Mouse (Mus musculus) R1 (cell line): ENCODE data around the gene Psmb7.

Source experiments
- DNase-seq: peaks from one replicate; pipeline ENCODE4 v3.0.0-alpha.2; 2018; ENCODE audit warnings: low read depth, low spot score

Psmb7 gene

DNA sequence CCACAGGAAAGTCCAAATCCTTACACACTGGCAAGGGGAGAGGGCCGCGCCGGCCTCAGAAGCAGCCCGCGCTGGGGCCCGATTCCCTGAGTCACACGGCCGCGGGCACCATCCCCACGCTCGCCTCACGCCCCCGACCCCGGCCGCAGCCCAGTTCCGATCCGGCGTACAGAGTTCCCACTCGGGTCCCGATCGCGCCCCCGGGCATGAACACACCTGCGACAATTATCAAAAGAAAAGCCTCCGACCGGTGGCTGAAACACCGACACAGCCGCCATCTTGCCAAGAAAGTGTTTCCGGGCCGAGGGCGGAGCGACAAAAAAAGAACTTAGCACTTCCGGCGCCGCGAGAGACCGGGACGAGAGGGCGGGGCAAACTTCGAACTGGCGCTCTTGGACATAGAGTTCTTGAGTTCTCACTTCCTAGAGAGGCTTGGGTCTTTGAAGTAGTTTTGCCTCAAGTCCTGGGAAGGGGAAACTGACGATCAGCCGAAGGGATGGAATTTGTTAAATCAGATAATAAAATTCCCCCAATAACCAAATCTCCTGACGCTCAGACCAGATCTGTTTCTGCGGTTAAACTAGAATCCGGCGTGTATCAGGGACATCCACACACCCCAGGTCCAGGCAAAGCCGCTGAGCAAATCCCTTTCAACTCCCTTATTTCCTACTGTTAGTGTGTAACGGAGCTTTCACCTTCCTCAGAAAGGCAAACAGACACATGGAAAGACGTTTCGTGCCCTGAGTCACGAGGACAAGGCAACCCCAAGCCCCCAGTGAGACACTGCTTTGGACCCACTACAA is at the start of gene Psmb7:
TSS of gene Psmb7 (minus strand) at position 463 of the 803 bp plus-strand sequence.
- DNase-seq: peak; percentile 97

DNA sequence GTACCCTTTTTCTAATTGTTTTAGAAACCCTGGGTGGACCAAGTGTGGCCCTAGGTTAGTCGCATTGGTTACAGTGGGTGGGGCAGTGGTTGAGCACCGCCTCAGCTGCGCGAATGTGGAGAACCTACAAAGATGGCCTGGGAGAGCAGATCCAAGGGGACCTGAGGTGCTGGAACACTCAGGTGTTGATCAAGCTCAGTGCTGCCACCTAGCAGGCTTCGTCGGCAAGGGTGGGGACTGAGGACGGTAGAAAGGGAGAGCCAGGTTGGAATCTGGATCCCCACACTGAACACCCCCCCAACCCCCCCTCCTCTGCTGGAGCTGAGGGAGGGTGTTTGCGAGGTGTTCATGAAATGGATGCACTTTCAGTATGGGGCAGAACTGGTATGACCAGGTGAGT is 47.7 kb upstream of the Psmb7 start:
- peak; percentile 86 for DNase-seq

DNA sequence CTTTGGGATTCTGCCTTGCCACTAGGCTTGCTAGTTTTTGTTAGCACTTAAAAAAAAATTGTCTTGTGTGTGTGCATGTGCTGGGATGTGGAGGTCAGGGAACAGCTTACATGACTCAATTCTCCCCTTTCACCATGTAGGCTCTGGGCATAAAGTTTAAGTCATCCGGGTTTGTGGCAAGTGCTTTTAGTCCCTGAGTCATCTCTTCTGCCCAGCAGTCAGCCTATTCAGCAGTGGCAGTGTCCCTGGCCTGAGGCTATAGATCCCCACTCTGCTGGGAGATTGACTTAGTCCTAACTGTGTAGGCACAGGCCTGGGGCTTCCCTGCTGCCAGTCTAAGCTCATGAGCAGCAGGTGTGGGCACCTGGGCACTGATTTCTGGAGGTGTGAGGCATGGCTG is 46.0 kb upstream of the Psmb7 start:
- no peak for DNase-seq

DNA sequence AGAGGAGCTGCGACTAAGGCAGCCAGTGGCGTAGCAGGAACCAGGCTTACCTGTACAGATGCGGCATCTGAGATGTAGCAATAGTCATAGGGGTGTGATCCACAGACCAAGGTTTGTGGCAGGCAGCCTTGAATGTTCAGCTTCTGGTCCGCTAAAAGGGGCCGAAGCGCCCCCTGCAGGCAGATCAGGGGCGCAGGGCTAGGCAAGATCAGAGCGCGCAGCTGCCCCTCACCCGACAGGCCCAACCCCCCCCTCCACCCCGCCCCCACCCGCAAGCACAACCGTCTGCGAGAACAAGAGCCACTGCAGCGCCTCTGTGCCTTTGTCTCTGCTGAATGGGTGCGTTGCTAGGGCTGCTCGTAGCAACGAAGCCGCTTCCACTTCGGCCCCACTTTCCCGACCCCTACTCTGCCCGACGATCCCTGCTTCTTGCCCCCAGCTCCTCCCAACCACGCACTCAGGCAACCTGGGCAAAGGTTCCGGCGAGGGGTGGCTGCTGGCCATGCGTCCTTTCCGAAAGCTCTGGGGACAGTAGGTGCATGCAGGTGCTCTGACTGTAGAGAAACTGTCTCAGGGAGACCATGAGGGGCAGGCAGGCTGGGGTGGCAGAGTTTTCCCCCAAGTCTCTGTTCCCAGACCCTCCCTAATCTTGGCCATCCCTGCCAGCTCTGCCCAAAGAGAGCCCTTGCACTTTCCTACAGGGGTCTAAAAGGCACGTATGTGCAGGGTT is 45.1 kb upstream of the Psmb7 start:
- peak; percentile 85 for DNase-seq

DNA sequence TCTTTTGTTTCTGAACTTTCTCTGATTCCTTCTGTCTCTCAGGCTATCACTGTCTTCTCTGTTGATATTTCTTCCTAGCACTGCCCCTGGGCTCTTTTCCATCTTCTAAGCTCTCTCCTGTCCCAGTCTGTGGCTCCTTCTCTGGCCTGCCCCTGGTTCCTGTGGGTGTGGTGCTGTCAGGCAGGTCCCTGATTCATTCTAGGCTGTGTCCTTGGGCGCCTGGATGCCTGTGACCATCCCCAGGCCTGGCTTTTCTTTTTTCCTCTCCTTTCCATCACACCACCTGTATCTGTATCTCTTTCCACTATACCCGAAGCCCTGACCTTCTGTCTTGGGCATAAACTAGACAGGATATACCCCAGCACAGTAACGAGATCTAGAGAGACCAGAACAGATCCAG is 41.9 kb upstream of the Psmb7 start:
- DNase-seq: no peak

DNA sequence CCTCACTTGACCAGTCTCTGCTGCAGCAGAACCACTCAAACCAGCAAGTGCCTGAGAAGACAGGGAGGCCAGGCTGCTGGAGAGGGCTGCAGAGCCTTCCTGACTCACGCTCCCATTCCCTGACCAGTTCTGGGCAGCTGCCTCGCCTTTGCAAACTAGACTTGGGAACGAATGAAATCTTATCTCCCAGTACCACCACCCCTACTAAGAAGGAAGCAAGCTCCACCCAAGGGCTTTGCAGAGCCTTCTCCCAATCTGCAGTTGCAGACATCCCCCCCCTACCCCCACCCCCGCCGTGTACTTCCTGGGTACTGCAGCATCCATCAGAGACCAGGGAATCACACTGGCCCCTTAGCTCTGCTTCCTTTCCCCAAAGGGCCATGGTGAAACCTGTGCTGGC is 39.2 kb upstream of the Psmb7 start:
- no peak for DNase-seq

DNA sequence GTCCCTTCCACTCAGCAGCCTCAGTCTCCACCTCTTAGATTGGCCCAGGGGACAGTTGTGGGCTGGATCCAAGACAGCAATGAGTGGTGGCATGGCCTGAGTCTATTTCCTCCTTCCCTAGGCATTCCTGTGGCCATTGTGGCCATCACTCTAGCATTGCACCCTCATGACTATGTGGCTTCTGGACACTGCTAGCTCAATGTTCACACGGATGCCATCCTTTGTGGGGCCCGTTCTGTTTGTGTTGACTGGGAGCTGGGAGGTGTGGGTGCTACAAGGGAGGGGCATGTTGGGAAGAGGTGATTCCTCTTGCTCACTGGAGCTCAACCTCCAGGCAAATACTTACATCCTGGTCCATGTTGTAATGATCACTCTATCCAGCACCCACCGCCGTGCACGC is 38.3 kb upstream of the Psmb7 start:
- no peak for DNase-seq

DNA sequence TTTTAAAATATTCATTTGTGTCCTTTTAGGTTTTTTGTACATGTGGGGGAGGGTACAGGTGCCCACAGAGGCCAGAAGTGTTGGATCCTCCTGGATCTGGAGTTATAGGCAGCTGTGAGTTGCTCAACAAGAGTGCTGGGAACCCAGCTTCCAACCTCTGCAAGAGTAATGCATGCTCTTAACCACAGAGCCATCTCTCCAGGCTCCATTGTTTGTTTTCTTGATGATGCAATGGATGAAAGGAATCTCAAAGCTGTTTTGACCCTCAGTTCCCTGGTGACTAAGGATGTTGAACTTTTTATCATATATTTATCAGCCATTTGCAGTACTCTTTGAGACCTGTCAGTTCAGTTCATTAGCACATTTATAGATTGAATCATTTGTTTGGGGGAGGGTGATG is 35.1 kb upstream of the Psmb7 start:
- no peak for DNase-seq

DNA sequence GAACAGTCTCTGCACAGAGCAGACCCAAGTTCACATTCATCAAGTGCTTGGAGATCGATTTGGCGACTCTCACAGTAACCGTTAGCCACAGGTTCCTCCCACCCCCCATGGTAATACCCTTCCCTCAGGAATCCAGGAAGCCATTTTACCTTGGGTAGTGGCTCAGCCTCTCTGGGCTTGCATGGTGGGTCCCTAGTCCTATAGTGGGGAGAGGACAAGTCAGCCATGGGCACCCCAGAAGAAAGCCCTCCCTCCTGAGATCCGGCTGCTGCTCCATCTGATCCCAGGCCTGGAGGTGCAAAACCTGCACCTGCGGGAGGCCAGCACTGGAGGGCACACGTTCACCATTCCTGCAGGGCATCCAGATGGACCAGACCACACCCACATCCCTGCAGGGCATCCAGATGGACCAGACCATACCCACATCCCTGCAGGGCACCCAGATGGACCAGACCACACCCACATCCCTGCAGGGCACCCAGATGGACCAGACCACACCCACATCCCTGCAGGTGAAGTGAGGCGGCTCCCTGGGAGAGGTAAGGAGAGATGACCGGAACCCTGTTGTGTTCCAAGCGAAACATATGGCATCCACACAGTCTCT is 31.6 kb upstream of the Psmb7 start:
- no peak for DNase-seq

DNA sequence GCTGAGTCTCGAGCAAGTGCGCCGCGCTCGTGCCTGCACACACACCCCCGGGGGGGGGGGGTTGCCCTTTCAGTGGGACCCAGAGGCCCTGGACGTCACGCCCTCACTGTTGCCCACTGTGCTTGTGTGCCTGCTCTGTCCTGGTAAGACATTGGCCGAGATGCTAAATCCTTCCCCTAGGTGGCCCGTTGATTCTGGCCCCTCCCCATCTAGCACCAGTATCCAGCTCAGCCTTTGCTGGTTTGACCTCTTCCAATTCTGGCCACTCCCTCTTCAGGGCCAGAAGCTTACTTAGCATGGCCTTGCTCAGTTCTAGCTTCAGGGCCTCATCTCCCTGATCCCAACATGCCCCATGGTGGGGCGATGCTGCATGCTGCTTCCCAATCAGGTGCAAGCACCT is 28.6 kb upstream of the Psmb7 start:
- DNase-seq: peak; percentile 80

DNA sequence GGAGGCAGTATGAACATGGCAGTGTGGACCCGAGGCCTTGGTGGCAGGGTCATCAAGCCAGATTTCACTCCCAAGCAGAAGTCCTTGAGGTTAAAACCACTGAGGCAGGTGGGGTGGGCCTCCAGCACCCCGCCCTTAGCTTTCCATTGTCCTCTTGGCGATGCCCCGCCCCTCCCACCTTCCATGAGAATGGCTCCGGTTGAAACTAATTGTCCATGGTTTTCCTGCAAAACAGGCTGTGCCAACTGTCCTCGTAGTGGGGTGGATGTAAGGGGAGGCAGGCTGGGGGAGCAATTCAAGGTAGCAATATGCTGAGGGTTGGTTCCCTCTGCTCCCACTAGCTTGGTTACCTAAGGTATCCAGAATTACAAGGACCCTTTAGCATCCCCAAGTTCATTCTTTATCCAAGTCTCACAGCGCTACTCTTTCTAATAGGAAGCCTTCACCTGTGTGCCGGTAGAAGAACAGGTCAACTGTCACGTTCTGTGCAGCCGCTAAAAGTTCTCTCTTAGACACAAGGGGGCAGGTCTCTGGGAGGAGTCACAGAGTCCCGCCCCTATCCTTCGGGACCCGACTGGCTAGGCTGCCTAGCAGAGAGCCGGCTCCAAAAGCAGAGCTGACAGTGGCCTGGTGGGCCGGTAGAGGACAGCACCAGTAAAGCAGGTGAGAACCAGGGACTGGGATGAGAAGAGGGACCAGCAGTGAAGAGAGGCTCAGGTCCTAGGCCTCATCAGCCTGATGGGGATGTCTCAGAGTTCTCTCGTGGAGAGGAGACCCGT is 25.1 kb upstream of the Psmb7 start:
- DNase-seq: peak; percentile 93

DNA sequence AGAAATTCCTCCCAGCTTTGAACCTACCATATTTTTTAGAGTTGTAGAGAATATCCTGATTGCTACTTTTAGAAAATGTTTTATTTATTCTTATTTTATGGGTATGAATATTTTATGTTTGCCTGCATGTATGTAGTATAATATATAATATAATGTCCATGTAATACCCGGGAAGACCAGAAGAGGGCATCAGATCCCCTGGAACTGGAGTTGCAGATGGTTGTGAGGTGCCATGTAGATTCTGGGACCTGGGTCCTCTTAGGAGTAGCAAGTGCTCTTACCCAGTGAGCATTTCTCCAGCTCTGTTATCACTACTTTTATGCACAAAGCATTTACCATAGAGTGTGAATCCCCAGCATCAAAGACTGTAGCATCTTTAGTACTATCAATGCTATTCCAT is 17.5 kb upstream of the Psmb7 start:
- peak; percentile 57 for DNase-seq

DNA sequence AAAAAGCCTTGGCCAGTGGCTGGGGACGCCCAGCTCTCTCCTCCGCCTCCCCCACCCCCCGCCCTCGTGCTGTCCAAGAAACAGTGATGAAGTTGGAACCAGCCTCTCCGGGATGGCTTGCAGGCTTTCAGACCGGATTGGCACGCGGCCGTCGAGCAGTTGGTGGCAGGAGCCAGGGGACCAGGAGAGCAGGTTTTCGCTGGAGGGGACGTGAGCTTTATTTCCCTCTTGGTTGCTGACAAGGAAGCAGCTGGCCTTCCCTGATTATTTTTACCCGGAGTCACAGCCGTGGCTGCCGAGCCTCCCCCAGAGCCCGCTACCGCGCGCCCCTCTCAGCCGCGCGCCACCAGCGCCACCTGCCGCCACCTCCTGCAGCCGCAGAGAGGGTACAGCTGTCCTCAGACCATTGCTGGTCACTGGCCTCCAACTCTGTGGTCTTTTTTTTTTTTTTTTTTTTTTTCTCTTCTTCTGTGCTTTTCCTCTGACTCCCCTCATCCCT is 14.5 kb upstream of the Psmb7 start:
- peak; percentile 59 for DNase-seq

DNA sequence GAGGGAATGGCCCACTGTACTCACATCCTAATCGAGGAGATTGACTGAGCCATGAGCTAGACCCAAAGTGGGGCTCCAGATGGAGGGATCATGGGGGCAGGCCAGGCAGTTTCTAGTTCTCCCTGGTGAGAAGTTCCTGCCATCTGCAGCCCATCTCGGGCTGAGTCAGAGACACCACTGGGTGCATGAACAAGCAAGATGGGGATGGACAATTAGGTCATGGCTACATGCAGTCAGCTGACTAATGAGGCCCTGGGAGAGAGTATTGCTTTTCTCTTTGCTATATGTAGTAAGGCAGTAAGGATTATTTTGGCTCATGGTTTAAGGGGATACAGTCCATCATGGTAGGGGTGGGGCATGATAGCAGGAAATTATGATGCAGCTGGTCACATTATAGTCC is 9.8 kb upstream of the Psmb7 start:
- no peak for DNase-seq

DNA sequence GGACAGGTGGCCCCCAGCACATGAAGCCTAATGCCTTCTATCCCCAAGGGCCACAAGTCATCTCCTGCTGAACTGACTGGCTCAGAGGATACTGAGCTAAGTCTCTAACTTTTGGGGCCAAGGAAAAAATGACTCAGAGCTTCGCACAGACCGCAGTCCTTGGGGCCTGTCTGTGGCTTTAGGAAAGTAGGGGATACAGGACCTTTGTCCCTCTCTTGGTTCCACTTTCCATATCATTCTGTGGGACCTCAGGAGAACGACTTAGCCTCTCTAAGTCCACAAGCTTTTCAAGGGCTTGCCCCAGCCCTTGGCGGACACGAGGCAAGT is 9.4 kb upstream of the Psmb7 start:
- no peak for DNase-seq

DNA sequence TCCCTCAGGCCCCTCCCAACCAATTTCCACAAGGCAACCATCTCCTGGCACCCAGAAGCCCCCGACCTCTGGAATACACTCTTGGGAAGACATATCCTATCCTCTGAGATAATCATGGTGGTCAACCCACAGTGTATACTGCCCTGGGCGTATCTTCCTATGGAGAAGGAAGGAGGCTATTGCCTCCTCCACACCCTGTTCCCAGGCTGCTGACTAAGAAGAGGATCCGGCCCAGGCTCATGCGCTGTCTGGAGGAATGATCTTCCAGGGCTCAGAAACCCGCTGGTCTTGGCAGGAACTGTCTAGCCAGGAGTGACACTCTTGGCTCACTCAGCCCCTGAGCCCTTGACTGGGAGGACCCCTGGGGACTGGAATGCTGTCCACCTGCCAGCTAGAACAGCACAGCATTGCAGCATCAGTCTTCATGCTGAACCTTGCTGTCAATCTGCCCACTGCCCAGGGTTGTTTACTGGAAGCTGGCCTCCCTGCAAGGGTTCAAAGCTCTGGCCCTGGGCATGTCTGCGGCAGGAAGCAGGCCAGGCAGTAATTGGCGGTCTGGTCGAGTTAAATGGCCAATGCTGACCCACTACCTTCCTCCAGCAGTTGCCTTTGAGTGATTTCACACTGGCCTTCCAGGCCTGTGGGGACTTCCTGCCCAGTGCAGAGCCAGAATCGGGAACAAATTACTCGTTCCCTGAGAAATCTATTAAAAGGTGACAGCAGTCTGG is 8.8 kb upstream of the Psmb7 start:
- peak; percentile 53 for DNase-seq

DNA sequence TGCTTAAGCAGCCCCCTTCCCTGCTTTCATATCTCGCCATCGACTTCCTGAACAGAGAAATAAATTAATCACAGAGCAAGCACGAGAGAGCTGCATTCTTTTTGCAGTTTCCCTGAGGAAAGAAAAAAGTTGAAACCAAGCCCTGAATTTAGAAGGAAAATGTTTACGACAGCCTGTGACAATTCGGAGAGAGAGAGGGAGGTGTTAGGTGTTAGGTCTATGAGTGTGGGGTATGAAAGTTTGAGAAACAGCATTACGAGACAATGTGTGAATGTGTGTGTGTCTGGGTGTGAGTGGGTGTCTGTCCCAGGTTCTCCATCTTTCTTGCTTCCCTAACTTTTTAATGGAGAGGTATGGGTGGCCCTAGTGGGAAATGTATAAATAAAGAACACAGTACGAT is 8.2 kb upstream of the Psmb7 start:
- DNase-seq: no peak

DNA sequence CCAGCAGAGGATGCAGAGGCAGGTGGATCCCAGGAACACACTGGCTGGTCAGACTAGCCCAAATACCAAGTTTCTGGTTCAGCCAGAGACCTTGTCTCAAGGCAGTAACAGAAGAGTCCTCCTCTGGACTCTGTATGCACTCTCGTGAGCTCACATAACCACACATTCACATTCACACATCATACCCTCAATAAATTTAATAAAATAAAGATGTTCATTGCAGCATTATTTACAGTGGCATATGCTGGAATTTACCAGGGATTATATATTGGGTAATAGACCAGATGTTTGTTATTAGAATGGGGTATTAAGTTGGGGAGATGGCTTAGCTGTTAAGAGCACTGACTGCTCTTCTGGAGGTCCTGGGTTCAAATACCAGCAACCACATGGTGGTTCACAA is 6.5 kb upstream of the Psmb7 start:
- no peak for DNase-seq

DNA sequence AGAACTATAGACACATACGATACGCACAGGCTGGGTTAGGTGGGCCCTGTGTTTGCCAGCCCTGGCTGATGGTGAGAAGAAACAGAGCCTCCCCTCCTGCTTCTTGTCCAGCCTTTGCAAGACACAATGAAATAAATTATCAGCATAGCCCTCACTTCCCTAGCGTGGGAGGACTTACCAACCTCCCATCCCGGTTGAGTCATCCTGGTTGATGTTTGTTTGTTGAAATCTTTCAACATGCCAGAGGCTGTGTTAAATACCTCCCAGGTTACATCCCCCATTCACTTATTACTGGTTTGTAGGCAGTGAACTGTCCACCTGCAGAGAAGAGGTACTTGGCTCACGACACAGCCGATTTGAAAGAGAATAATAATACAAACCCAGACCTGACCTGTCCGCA is 3.8 kb upstream of the Psmb7 start:
- no peak for DNase-seq

DNA sequence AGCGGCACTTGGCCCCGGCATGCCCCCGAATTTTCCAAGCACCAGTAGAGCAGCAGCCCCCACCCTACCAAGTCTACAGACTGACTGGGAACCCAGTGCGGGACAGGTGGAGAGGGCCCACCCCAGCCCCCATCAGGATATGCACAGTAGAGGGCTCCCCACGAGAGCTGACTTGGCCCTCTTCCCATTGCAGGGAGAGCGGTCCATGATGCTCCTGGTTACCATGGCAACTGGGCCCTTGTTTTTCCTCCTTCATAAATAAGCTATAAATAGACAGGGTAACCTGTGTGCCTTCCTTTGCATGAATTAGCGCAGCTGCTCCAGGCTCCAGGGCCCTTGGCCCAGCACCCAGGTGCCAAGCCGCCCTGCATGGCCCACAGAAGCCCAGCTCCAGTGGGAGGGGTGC is 3.3 kb upstream of the Psmb7 start:
- peak; percentile 55 for DNase-seq

DNA sequence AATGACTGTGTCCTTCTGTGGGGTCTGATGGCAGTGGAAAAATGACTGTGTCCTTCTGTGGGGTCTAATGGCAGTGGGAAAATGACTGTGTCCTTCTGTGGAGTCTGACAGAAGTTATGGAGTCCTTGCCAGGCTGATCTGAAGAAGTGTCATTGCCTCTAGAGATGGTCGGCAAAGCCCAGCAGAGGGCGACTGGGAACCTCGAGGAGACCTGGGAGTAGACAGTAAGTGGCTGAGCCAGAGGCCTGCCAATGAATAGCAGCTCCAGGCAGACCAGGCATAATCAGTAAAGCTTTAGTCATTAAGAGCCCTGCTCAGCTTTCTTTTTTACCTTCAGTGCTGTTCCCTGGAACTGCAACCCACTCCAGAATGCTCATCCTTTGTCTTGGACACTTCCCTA is 2.0 kb upstream of the Psmb7 start:
- peak; percentile 79 for DNase-seq
